Mouse (Mus musculus) ovary, postnatal 10 days (tissue): ENCODE results near the gene Psg16.

ENCODE experiments used
- DNase-seq: peaks from one replicate; pipeline ENCODE4 v3.0.0; 2022; ENCODE audit warnings: low spot score

Gene Psg16

GRCm38 (mm10) chr7:17073904-17074615 is at the start of gene Psg16:
Gene Psg16, plus strand, starts transcription at chr7:17074040.
- no peak for DNase-seq

- DNase-seq = no peak
Observed at GRCm38 (mm10) chr7:17024141-17024540, 49.7 kb upstream of the Psg16 start.

GRCm38 (mm10) chr7:17024814-17025504 is 48.9 kb upstream of the Psg16 start:
- no peak for DNase-seq

GRCm38 (mm10) chr7:17025505-17025894 is 48.3 kb upstream of the Psg16 start:
- no peak for DNase-seq

GRCm38 (mm10) chr7:17025896-17026622 is 47.8 kb upstream of the Psg16 start:
- no peak for DNase-seq

DNA sequence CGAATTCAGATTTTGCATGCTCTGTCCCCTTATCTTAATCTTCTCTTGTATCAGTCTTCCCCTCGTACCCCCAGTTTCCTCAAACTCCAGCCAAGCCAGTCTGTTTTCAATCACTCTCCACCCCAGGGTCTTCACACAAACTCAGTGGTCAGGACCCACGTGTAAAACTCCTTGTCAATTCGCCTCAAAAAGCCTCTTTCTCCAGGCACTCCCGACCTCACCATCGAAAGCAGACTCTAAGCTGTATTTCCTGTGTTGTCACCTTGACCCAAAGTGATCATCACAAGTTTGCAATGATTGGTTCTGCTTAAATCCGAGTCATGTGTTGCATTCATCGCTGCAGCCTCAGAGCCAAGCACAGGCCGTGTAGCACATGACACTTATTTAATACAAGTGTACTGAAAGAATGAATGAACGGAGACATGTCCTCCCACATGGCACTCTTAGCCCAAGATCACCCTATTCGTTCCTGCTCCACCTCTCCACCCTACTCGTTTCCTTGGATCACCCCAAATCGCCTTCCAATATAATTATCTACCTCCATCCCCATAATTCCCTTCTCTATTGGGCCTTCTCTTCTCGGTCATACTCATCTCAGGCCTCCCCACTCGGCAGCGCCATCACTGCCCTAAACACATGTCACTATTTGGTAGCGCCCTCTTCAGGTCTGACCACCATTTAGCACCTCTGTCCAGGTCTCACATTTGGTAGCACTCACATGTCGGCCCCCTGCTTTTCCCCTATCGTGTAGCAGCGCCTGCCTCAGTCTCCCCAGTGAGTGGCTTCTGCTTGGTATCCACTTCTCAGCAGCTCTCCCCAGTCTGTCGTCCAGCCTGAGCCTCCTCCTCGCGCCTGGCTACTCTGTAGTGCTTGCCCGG is 46.9 kb upstream of the Psg16 start:
- no peak for DNase-seq

GRCm38 (mm10) chr7:17027588-17028343 is 46.1 kb upstream of the Psg16 start, which contains the start of gene Ppp5c:
Gene Ppp5c, minus strand, starts transcription at chr7:17027924.
- peak; percentile 89 for DNase-seq

GRCm38 (mm10) chr7:17028923-17029322 is 44.9 kb upstream of the Psg16 start:
- no peak for DNase-seq

DNA sequence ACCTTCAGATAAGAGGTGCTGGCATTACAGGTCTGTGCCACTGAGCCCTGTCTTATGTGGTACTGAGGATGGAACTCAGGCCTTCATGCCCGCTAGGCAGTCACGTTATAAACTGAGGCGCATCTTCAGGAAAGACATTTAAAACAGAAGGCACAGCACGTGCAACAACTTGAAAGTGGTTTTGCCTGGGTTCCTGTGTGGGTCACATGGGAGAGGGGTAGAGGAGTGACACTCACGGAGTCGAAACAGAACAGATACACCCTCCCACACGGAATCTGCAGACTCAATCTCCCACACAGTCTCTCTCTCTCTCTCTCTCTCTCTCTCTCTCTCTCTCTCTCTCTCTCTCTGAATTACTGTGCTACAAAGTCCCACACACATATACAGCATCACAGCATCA is 43.6 kb upstream of the Psg16 start:
- no peak for DNase-seq

DNA sequence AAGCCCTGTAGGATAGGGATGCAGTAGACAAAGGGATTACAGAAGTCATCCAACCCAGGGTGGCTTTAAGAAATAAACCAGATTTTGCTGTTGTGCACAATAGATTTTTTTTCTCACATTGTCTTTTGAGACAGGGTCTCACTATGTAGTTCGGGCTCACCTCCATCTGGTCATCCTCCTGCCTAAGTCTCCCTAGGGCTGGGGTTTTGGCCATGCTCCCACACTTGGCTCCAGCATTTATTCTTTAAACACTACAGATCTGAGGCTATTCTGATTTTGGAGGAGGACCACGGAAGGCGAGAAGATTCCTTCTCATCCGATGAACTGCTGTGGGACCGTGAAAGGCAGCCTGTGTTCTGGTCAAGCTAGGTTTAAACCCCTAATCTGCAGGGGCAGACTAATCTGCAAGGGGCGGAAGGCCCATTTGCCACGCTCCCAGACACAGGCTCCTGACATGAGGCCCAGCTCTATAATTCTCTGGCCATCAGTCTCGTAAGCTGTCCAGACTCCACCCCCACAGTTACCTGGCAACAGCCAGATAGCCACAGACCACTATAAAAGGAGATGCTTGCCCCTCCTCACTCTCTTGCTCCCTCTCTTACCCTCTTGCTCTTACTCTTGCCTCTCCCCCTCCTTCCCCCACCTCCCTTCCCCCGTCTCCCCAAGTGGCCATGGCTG is 35.7 kb upstream of the Psg16 start:
- no peak for DNase-seq

DNA sequence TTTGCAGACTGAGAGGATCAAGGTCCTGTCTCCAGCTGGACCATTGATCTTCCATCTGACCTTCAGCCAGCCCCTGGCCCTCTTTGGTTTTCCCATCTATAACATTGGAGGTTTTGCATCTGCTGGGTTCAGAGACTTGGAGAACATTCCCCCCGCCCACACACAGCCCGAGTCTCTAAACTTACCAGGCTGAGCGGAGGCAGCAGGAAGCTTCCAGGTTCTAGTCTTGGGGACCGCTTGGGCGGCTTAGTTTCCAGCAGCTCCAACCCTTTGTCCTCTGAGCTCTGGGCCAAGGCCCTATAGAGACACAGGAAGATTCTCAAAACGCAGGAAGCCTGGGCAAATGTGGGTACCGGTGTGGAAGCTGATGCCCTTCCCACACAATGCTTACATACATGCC is 34.5 kb upstream of the Psg16 start:
- no peak for DNase-seq

- DNase-seq = no peak
Observed at GRCm38 (mm10) chr7:17045743-17046142, 28.1 kb upstream of the Psg16 start.

DNA sequence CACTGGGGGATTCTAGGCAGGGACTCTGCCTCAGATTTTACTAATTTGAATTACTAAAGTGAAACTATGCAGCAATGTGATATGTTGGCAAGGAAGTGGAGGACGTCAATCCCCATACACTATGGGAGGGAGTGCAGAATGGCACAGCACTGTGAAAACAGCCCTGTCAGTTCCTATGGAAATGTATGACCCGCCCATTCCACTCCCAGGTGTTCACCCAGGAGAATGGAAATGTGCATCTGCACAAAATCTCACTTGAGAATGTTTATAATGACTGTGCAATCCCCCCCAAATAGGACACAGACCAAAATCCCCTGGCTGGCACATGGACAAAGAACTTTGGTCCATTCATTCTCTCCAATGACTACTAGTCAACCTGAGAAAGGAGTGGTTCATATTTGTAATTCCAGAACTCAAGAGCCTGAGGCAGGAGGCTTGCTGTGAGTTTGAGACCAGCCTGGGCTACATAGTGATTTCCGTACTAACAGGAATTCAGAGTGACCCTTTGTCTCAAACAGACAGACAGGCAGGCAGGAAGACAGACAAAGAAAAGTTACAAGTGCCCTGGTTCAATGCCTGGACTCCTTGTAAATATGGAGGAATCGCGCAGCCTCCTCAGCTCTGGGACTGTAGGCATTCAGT is 26.7 kb upstream of the Psg16 start:
- no peak for DNase-seq

- no peak for DNase-seq
Observed at GRCm38 (mm10) chr7:17048431-17049190, 25.2 kb upstream of the Psg16 start.

DNA sequence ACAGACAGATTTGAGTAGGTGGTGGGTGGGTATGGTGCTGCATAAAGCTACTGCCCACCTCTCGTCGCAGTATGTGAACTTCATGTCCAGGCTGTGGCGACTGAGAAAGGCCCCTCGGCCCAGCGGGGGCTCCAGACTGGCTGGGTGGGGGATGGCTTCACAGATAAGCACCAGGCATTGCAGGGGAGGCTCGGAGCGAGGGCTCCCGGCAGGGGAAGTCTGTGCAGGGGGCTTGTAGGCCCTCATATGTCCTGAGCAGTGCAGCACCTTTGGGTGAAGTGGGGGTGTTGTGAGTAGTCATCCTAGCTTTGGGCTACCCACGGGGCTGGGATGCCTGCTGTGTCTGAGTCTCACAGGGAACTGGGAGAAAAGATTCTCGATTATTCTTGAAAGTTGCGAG is 23.3 kb upstream of the Psg16 start:
- DNase-seq = no peak

GRCm38 (mm10) chr7:17050933-17051594 is 22.8 kb upstream of the Psg16 start:
- no peak for DNase-seq

DNA sequence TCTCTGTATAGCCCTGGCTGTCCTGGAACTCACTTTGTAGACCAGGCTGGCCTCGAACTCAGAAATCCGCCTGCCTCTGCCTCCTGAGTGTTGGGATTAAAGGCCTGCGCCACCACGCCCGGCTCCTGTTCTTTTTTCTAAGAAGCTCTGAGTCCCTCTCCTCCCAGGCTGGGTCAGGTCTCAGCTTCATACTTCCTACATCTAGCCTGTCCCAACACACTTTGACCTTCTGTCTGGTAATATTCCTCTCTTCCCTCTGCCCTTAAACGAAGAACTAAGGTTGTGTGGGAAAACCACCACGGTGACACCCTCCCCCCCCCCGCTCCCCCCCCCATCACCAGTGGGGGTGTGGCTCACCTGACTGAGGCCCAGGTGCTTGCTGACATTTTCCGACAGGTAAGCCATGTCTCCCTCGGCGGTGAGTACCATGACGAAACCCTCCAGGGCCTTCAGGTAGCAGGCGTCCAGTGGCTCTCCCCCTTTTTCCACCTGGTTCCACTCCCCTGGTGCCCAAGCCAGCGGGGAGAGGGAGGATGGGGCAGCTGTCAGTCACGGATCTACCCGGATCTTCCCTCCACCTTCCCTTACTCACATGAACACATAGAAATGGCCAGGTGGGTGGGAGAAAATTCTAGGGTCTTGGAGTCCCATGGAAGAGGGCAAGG is 19.4 kb upstream of the Psg16 start:
- no peak for DNase-seq

DNA sequence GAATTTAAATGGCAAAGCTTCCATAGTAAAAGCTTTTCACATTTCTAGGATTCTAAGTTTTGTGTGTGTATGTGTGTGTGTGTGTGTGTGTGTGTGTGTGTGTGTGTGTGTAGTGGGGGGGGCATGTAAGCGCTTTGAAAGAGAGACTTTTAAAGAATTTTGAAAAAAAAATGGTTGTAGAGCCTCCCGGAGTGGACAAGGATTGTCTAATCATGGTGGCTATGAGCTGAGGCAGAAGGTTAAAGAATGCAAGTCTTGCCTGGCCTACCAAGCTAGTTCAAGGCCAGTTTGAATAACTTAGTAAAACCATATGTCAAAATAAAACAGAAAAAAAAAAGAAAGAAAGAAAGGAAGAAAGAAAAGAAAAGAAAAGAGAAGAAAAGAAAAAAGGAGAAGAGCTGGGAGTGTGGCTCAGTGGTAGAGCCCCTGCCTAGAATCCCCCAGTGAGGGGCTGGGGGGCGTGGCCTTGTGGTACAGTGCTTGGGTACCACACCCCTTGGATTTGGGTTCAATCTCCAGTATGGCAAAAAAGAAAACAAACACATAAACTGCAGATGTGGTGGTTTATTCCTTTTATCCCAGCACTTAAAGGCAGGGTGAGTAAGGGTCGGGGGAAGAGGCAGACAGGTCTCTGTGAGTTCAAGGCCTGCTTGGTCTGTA is 18.4 kb upstream of the Psg16 start:
- DNase-seq = no peak
